Mouse (Mus musculus) spleen, embryonic (tissue): ENCODE data around the gene Mxra8.

Experiments
- CTCF ChIA-PET: fragments of 350-600 bp; sonication (Branson Sonifier 250); formaldehyde crosslinking; loops from one replicate; lab custom pipeline; 2022; lab: Charles Lee

Gene Mxra8

DNA sequence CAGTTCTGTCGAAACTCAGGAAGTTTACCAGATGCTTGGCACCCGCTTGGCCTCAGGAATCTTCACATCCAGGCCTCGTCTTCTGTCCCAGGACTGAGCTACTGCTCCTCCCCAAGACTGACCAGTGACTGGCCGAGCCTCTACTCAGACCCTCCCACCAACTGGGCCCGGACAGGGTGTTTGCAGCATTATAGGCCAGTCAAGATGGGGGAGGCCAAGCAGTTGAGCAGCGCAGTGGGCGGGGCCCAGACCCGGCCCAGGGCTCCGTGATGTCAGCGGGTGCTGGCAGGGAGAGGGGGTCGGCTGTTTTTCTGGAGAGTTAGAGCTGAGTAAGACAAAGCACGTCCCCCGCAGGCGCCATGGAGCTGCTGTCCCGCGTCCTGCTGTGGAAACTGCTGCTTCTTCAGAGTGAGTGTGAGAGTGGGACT lies at the start of gene Mxra8:
Gene Mxra8 (plus strand): TSS at position 198 of the 428 bp plus-strand sequence.
- CTCF ChIA-PET: no interaction called here

DNA sequence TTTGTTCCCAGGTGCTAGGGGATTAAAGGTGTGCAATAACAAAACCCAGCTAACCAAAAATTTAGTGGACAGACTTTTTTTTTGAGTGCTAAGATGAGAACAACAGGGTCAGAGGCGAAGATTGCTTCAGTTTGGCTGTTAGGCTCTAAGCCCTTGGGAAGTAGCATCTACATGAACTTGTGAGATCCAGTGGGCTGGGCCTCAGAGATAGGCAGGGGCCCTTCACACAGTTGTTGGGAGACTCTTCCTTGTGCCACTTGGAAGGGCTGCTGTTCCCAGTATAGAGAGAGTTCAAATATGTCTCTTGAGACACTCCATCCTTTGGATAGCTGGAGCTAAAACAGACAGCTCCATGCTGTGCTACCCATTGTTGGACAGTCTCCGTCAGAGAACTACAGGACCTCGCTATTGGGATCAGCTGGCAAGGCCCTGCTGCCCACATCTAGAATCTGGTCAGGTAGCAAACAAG lies 49.4 kb upstream of the Mxra8 start, which contains the start of gene Ankrd65:
Gene Ankrd65 (plus strand): TSS at position 419 of the 469 bp plus-strand sequence.
- CTCF ChIA-PET: no interaction called here

DNA sequence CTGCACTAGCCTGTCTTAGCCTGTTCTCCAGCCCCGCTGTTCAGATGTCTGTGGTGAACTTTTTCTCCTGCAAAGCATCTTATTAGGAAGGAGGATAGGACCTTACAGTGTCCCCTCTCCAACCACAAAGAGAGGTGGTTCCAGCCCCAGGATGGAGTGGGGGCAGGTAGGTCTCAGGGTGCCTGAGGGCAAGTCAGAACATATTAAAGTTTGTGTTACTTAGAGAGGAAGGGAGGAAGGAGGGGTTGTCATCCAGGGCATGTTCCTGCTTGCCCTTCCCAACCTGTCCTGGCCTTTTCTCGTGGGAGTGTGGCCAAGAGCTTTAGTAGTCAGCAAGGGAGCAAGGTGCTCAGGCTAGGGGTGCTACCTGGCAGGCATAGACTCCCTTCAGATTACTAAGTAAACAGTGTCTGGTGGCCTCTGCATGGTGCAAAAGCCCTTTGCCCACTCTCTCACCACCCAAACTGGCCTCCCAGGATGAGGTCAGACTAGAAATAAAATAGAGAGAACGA lies 48.8 kb upstream of the Mxra8 start:
- CTCF ChIA-PET: no interaction called here

DNA sequence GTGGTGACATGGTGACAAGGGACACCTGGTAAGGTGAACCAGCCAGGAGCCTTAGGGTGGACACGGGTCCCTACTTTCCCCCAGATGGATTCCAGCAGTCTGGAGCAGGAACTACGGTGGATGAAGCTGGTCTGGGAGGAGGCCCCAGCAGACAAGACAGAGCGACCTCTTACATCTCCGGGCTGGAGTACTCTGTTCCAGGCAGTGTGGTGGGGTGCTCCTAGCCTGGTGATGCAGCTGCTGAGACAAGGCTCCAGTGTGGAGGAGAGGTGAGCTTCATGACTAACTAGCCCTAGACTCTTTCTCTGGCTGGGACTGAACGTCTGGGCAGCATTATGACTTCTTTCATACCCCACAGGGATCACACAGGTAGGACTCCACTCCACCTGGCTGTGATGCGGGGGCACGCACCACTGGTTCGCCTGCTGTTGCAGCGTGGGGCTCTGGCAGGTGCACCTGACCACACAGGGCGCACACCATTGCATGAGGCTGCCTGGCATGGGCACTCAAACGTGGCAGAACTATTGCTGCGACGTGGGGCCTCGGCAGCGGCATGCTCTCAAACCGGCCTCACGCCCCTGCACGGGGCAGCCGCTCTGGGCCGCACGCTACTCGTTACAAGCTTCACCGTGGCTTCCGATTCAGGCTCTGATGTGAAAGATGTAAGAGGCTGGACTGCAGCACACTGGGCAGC lies 48.1 kb upstream of the Mxra8 start:
- CTCF ChIA-PET: no interaction called here

DNA sequence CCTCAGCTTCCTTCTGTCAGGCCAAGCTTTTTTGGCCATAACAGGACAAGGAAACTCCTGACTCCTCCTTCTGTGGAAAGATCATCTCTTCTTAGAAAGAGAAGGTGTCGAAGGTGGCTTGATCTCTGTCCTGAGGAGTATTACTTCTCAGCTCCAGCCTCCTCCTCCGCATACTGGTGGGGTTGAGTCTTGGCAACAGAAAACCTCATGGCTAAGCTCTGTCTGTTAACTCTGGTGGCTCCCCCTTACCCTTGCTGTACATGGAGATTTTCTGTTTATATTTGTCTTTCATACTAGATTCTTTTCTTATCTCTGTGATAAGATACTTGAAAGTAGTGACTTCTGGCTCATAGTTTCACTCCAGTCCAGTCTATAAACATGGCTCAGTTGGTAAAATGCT lies 45.8 kb upstream of the Mxra8 start:
- CTCF ChIA-PET: no interaction called here

DNA sequence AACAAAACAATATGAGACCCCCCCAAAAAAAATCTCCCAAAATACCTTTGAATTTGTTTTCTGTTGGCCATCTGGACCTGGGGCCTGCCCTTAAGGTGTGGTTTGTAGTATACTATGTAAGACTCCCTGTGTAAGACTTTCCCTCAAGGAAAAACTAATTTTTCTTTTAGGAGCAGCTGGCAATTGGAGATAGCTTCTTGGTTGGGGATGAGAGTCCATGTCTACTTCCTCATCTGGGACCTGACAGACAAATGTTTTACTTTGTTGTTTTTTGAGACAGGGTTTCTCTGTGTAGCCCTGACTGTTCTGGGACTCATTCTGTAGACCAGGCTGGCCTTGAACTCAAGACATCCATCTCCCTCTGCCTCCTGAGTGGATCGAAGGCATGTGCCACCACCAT lies 37.4 kb upstream of the Mxra8 start:
- CTCF ChIA-PET: interaction anchor here (0.7 kb wide), 1 partner anchor 25 kb away, joined by 10 read pairs; no protein-coding TSS in a partner anchor

DNA sequence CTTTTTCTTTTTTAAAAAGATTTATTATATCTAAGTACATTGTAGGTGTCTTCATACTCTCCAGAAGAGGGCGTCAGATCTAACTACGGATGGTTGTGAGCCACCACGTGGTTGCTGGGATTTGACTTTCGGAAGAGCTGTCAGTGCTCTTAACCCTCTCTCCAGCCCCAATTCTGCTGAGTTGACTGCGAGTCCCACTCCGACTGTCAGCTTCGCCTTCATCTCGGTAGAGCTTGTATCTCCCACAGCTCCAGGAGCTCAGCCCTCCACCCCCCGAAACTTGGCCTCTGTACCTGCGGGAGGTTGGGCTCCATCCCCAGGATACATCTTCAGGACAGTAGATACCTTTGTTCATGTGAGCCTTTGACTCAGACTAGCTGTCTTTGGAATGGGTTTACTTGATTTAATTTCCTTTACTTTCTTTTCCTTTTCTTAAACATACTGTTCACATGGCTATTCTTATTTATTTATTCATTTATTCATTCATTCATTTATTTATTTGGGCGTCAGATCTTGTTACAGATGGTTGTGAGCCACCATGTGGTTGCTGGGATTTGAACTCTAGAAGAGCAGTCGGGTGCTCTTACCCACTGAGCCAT lies 36.6 kb upstream of the Mxra8 start, which contains the start of gene Mrpl20:
Gene Mrpl20 (plus strand): TSS at position 138 of the 599 bp plus-strand sequence.
- CTCF ChIA-PET: interaction anchor here (0.7 kb wide), 1 partner anchor 26 kb away, joined by 10 read pairs; no protein-coding TSS in a partner anchor

DNA sequence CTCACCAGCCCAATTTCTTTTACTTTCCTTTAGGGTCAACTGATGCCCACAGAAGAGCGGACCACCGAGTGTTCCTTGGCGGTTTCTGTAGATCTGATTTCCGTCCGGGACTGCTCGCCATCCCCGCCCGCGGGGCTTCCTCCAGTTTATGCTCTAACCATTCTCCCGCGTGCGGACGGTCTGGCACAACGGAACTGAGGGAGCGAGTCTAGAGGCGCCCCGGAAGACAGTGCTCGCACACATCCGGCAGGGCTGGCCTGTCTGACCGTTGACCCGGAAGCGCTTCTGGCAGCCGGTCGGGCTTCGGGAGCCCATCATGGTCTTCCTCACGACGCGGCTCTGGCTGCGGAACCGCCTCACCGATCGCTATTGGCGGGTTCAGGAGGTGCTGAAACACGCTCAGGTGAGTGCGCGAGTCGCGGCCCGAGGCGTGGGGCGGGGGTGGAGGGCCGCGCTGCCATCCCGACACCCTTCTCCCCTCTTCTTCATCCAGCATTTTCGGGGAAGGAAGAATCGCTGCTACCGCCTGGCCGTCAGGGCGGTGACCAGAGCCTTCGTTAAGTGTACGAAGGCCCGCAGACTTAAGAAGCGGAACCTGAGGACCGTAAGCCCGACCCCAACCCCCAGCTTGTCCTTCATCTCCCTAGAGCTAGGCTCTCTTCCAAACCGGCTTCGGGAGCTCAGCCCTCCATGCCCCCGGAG lies 36.0 kb upstream of the Mxra8 start:
- CTCF ChIA-PET: no interaction called here

DNA sequence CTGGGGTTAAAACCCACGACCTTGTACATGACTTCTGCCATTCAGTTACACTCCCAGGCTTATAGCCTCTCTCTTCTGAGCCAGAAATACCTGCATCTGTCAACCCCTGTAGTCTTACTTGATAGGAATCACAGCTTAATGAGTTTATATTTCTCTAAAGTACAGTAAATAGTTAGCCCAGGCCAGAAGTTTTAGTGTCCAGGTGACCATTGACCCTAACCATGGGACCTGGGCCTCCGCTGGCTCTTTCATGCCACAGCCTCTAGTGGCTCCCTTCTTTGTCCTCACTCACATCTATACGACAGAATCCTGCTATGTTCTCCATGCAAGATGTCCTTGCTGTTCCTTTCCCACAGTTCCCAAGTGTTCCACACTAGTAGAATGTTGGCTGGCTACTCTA lies 31.6 kb upstream of the Mxra8 start:
- CTCF ChIA-PET: no interaction called here

DNA sequence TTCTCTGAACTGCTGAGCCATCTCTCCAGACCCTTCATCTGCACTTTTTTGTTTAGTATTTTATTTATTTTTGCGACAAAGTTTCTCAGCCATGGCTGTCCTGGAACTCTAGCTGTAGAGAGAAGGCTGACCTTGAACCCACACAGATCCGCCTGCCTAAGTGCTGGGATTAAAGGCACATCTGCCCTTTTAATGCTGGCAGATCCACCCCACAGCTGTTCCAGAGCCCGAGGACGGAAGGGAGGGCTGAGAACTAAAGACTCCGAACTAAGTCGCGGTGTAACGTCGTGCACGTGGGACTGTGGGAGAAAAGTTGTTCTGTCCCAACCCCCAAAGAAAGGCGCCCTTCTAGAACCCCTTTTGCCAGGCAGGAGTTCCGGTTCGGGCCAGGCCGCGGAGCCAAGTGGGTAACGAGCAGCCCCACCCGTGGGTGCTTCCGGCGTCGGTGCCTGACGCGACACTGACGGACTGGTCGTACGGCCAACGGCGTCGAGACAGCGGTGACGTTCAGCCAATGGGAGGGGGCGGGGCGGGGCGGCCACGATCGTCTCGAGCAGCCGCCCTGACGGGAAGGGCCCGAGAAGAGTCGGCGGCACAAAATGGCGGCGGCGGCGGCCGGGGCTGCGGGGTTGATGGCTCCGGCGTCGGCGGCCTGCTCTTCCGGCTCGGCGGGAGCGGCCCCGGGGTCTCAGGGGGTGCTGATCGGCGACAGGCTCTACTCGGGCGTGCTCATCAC lies 27.4 kb upstream of the Mxra8 start, which contains the start of gene Ccnl2:
Gene Ccnl2 (plus strand): TSS at position 561 of the 736 bp plus-strand sequence.
- CTCF ChIA-PET: interaction anchor here (1.5 kb wide), 1 partner anchor 13 kb away, joined by 3 read pairs; no protein-coding TSS in a partner anchor

DNA sequence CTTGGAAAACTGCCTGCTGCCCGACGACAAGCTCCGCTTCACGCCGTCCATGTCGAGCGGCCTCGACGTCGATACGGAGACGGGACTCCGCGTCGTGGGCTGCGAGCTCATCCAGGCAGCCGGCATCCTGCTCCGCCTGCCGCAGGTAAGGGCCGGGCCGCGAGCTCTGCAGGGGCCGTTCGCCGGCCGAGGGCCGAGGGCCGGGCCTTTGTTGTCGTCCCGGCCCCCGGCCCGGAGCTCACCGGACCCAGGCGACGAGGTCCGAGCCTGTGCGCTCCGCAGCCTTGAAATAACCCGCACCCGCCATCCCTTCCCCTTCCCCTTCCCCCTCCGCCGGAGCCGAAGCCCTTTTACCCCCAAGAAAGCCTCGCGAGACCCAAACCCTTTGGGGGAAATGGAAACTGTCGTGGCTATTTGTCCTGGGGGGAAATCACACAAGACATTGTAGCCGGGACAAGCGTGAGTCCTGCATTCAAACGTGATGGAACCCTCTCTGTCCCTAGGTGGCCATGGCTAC lies 26.8 kb upstream of the Mxra8 start:
- CTCF ChIA-PET: interaction anchor here (1.5 kb wide), 1 partner anchor 12 kb away, joined by 3 read pairs; no protein-coding TSS in a partner anchor

DNA sequence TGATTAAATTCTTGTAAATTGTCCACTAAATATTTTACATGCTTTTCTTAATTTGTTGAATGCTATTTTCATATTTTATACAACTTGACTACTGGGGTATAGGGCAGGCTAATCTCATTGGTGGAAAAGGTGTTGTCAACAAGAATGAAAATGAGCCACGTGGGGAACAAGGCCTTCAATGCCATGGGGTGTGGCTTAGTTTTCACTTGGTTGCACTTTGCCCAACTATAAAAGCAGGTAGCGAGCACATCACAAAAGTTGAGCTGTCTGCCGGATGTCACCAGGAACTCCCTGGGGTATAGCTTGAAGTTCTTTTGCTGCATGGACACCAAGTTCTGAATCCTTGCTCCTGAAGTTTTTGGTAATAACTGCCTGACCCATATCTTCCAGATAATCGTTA lies 21.9 kb upstream of the Mxra8 start:
- CTCF ChIA-PET: no interaction called here

DNA sequence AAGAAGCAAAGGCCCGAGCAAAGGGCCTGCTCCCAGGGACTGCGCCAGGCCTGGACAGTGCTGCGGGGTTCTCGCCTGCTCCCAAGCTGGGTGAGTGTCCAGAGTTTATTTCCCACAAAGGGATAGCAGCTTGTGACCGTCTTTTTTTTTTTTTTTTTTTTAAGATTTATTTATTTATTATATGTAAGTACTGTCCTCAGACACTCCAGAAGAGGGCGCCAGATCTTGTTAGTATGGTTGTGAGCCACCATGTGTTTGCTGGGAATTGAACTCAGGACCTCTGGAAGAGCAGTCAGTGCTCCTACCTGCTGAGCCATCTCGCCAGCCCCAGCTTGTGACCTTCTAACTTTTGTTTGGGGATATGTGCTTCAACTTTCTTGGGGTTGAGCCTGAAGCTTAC lies 18.5 kb upstream of the Mxra8 start:
- CTCF ChIA-PET: interaction anchor here (0.6 kb wide), 1 partner anchor 595 kb away, joined by 4 read pairs; no protein-coding TSS in a partner anchor

DNA sequence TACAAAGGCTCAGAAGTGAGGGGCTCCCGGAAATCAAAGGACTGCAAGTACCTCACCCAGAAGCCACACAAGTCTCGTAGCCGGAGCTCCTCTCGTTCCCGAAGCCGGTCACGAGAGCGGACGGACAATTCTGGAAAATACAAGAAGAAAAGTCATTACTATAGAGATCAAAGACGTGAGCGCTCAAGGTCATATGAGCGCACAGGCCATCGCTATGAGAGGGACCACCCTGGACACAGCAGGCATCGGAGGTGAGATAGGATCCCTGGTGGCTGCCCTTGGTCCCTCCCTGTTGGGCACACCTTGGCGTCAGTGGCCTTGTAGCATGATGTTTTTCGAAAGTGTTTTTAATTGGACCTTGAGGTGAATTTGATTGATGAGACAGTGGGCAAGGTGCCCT lies 16.0 kb upstream of the Mxra8 start:
- CTCF ChIA-PET: no interaction called here

DNA sequence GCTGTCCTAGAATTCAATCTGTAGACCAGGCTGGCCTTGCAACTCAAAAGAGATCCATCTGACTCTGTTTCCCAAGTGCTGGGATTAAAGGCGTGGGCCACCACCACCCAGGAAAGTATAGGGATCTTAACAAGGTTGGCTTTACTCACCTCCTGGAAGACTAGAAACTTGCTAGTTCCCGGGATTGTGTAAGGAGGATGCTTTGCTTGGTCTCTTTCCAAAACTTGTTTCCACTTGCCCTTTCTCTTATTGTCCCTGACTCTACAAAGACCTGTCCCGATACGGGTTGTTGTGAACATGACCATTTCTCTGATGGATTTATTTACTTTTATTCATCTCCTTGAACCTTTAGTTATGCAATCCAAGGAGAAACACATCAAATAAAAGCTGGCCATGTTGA lies 9.6 kb upstream of the Mxra8 start:
- CTCF ChIA-PET: no interaction called here

DNA sequence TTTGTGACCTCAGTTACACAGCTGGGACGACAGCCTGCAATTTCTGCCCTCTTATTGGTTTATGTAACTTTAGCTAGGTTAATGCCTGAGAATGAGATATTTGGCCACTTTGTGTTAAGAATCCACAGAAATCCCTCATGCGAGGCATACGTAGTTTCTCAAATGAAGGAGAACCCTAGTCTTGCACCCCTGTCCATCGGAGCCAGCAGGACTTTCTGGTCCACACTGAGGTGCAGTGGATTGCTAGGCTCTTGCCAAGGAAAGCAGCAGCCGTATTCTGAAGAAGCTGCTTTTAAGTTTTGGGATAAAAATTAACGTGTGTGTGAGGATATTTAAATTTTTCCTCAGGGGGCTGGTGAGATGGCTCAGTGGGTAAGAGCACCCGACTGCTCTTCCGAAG lies 8.9 kb upstream of the Mxra8 start:
- CTCF ChIA-PET: no interaction called here

DNA sequence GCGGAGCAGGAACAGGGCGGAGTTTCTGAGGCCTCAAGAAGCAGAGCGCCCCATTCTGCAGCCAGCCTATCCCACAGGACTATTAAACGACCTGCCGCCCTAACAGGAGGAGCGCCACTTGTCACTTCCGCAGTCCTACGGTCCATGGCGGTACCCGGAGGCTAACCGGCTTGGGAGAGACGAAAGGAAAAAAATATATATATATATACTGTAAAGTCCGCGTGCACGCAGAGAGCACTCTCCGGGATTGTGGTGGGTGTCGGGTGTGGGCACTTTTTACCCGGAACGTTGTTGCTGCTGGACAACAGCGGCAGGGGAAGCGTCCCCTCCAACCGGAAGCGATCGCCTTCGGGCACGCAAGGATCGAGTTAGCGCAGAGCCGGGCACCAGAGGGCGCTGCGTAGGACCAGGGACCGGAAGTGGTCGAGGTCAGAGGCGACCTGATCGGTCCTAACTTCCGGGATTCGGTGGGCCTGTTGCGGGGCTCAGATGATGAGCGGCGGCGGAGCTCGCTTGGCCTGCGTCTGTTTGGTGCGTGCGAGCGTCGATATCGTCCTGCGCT lies 8.2 kb upstream of the Mxra8 start, which contains the start of gene Aurkaip1:
Gene Aurkaip1 (plus strand): TSS at position 68 of the 562 bp plus-strand sequence.
- CTCF ChIA-PET: interaction anchor here (1.0 kb wide), 1 partner anchor 9 kb away, joined by 3 read pairs; no protein-coding TSS in a partner anchor

DNA sequence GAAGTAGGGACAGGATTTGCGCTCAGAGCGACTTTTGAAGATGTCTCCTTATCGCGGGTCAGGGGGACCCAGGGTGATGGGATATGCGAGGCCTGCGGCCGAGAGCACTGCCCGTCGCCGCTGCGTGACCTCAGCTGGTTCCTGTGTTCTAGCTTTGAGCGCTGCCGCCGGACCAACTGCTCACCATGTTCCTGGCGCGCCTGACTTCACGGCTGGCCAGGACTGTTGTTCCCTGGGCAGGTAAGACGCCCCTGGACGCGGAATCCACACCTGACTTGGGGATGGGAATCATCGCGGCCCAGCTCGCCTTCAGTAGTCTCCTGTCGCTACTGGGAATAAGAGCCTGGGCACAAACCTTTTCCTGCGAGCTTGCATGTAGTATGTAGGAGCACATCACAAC lies 7.6 kb upstream of the Mxra8 start:
- CTCF ChIA-PET: interaction anchor here (1.0 kb wide), 1 partner anchor 9 kb away, joined by 3 read pairs; no protein-coding TSS in a partner anchor

DNA sequence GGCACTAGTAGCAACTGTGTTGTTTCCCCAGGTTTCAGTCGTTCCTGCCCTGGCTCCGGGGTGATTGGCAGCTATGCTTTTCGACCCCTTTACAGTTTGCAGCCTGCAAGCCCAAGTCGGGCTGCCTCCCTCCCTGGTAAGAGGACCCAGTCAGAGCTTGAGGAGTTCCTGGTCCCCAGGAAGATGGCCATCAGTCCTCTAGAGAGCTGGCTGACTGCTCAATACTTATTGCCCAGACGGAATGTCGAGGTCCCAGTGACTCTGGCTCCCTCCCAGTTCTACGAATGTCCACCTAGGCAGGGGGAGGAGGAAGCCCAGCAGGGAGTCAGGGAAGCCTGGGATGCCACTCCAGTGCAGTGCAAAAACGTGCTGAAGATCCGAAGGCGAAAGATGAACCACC lies 7.2 kb upstream of the Mxra8 start:
- CTCF ChIA-PET: interaction anchor here (1.0 to 2.0 kb wide), 3 partner anchors 8 to 14 kb away, joined by 3 to 5 read pairs (median 4); partner anchors contain the start of gene Dvl1

DNA sequence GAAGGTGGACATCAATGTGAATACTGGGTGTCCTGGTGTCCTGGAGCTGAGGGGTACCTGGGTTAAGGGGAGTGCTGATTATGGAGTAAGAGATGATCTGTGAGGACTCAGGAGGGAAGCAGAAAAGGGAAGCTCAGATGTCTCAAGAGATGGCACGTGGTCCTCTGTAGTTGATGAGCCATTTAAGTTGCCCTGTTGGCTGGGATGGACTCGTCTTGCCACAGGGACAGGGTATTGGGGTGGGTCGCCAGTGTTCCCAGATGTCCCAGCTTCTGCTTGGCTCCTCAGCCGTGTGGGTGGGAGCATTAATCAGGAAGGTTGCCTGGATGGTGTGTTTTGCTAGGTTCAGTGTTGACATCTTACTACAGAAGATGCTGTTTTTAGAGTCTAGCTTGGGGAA lies 6.2 kb upstream of the Mxra8 start:
- CTCF ChIA-PET: interaction anchor here (0.8 to 2.0 kb wide), 3 partner anchors 11 to 35 kb away, joined by 3 to 5 read pairs (median 4); partner anchors contain the start of gene Dvl1
